Mouse (Mus musculus) layer of hippocampus, adult 9-10 months (tissue): ENCODE results near the gene Rab5a.

Experiments used
- DNase-seq: peaks from one replicate; pipeline ENCODE4 v3.0.0; 2022; ENCODE audit warnings: low spot score

Gene Rab5a

DNA sequence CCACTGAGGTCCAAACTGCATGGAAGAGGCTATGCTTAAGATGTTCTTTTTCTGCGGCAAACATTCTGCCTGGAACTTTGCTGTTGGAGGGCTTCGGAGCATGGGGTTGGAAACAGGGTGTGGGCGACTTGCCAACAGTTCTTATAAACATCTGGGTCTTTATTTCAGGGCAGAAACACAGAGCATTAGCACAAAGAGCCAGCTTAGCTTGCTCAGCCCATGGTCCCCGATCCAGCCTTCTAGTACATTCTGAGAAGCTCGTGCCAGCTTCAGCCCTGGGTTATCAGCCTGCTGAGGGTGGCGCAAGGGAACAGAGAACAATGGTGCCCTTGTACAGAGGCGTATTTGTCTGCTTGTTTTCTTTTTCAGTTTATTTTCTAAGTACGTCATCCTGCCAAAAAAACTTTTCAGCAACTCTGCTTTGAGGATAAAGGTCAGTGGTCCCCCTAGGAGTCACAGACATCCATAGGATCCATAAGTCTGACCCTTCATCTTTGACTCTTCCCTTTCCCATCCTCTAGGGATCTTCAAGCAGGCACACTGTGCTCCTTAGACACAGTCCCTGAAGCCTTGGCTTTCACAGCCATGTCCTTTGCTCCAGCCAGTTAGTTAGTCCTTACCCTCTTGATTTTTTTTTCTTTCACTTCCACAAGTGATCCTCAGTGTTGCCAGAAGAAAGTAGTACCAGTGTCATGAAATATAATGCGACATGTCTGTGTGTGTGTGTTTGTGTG is 64.7 kb downstream of the Rab5a start:
- no peak for DNase-seq

DNA sequence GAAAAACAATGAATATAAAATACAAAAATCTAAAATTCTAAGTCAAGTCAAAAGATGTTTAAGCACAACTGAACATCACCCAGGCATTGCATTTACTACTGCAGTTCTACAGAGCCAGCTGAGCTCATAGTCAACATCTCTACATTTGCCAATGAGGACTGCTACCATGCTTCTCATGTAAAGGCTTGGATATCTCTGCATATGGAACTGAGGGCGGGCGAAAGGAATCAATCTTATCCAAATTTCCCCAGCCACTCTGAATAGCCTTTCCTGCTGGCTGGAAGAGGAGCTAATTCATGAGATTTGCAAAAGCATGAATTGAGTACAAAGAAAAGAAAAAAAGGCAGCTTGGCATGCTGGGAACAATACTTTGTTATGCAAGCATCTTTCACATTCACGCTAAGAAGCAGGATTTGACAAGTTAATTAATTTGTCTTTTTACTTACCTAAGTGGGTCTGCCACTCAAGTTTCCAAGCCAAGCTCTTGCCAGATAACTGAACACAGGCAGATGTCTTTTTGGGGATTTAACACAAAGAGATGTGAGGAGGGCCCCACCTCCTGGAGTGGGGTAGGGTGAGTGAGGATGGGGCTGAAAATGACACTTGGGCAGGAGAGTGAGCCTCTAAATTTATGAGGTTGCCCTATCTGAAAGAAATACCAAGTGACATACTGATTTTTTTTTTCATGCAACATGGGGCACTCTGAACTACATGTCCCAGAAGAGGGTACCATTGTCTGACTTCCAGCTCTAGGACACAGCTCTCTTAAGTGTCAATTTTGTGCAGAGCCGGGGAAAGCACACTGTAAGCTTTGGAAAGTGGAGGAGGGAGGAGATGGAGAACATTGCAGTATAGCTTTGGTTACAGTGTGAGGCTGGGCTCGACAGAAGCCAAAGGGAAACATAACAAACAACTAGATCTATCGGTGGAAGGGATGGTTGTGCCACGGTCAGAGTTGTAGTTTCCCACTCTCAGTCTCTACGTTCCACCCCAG is 72.6 kb downstream of the Rab5a start:
- no peak for DNase-seq

DNA sequence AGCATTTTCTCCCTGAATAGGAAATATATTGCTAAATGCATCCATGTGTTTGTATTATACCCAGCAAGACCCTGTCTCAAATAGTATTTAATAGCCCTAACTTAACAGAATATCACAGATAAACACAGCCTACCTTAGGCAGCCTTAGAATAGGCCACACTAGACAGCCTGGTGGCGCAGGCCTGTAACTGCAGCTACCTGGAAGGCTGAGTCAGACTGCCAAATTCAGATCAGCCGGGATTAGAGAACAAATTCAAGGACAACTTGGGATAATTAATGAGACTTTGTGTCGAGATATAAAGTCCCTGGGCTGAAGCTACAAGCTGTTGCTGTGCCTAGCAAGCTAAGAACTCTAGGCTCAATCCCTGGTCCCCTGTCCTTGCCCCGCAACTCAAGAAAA is 75.1 kb downstream of the Rab5a start:
- DNase-seq: no peak

DNA sequence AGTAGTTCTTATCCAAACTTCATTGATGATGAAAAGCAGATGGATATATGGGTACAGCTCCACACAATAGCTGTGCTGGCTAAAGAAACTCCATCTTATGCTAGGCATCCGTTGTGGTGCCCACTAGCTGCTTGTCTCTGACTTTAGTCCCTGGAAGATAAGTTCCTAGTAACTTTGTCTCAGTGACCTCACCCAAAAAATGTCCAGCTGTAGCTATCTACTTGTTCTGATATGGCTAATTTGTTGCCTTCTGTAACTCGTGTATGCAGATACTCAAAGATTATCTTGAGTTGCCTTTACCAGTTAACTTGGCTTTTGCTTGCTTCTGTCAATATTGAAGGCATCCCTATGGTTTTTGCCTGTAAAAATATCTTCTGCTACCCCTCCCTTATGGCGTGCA is 75.8 kb downstream of the Rab5a start:
- DNase-seq: no peak
